Mouse (Mus musculus): ENCODE measurements around the gene Adprhl1. TPM values are rescaled to one million over a fixed set of nuclear protein-coding genes. Genes with fewer than 3 reads are reported as not detected.
A peak's percentile ranks its signal among the peaks of the same experiment; 100 is the strongest.

Adprhl1 gene
- total and polyA plus RNA-seq, 3 experiments, result not detected

- H3K4me3 ChIP-seq (replicated peaks in 1 of 3; ENCODE audit: low read depth in 2 of 3, low read length in 2 of 3, poor library complexity in 1 of 3), result no peak overlapping the region
- in situ Hi-C loops (cut with MboI; ENCODE audit: low pct_ligation_motif_present, low pct_unique_long_range_greater_than_20kb, low sequenced_read_pairs), result loop anchor here (25.0 kb wide), 1 partner anchor 231 kb away; no protein-coding TSS in a partner anchor
- no peaks in the 10 kb centered on the region for H3K36me3 ChIP-seq (replicated peaks in 1 of 2; ENCODE audit: control insufficient read depth in 1 of 2, insufficient read depth in 1 of 2, low read length in 1 of 2)
- no peaks in the 10 kb centered on the region for H3K79me2 ChIP-seq (replicated peaks; ENCODE audit: control insufficient read depth, extremely low read depth, insufficient read depth, poor library complexity, severe bottlenecking)
- peaks cover 72% of the 10 kb centered on the region for H3K27me3 ChIP-seq (replicated peaks)
- dilution Hi-C loops (cut with MboI; ENCODE audit: extremely low pct_ligation_motif_present, extremely low pct_unique_long_range_greater_than_20kb, low sequenced_read_pairs), result no loop called here
- H3K4me1 ChIP-seq (ENCODE audit: control insufficient read depth in 1 of 2, insufficient read depth in 2 of 2), result peaks cover 15 to 24% of the 10 kb centered on the region in 2 experiments
- H3K9ac ChIP-seq (ENCODE audit: insufficient read depth, low read depth), result no peak overlapping the region
- no peak for DNase-seq (ENCODE audit: extremely low read depth)
- no peak overlapping the region for H3K4me2 ChIP-seq (ENCODE audit: insufficient read depth, low read depth, poor library complexity, severe bottlenecking)
- TF ChIP-seq TBP (conservative IDR thresholded peaks at IDR 0.05; ENCODE audit: low read depth, low read length), result peak; percentile 92
- TF ChIP-seq ZMIZ1 (IDR thresholded peaks at IDR 0.05; ENCODE audit: low read depth, low read length), result no peak
- H3K27ac ChIP-seq (ENCODE audit: insufficient read depth, low read depth), result no peak overlapping the region
- H3K9me3 ChIP-seq (replicated peaks; ENCODE audit: low read length), result no peaks in the 10 kb centered on the region
Observed at GRCm38 (mm10) chr8:13218441-13218840, 35.5 kb downstream of the Adprhl1 start.

GRCm38 (mm10) chr8:13217986-13218385 lies 36.0 kb downstream of the Adprhl1 start:
- no peak overlapping the region for H3K9ac ChIP-seq (ENCODE audit: insufficient read depth, low read depth)
- H3K4me2 ChIP-seq (ENCODE audit: insufficient read depth, low read depth, poor library complexity, severe bottlenecking), result no peak overlapping the region
- dilution Hi-C loops (cut with MboI; ENCODE audit: extremely low pct_ligation_motif_present, extremely low pct_unique_long_range_greater_than_20kb, low sequenced_read_pairs), result no loop called here
- in situ Hi-C loops (cut with MboI; ENCODE audit: low pct_ligation_motif_present, low pct_unique_long_range_greater_than_20kb, low sequenced_read_pairs), result loop anchor here (25.0 kb wide), 1 partner anchor 231 kb away; no protein-coding TSS in a partner anchor
- H3K79me2 ChIP-seq (replicated peaks; ENCODE audit: control insufficient read depth, extremely low read depth, insufficient read depth, poor library complexity, severe bottlenecking), result no peaks in the 10 kb centered on the region
- H3K4me1 ChIP-seq (ENCODE audit: control insufficient read depth in 1 of 2, insufficient read depth in 2 of 2), result peaks cover 18 to 29% of the 10 kb centered on the region in 2 experiments
- no peaks in the 10 kb centered on the region for H3K36me3 ChIP-seq (replicated peaks in 1 of 2; ENCODE audit: control insufficient read depth in 1 of 2, insufficient read depth in 1 of 2, low read length in 1 of 2)
- H3K27ac ChIP-seq (ENCODE audit: insufficient read depth, low read depth), result no peak overlapping the region
- H3K27me3 ChIP-seq (replicated peaks), result peaks cover 68% of the 10 kb centered on the region
- DNase-seq (ENCODE audit: extremely low read depth), result no peak
- TF ChIP-seq MAX (IDR thresholded peaks at IDR 0.05; ENCODE audit: low read length) (no peak), NELFE (IDR thresholded peaks at IDR 0.05; ENCODE audit: low read depth, low read length) (no peak), MAFK (IDR thresholded peaks at IDR 0.05; ENCODE audit: insufficient replicate concordance, low read length) (no peak), SIN3A (IDR thresholded peaks at IDR 0.05; ENCODE audit: low read length) (no peak), RCOR1 (conservative IDR thresholded peaks at IDR 0.05; ENCODE audit: low read depth, low read length) (no peak), E2F4 (IDR thresholded peaks at IDR 0.05; ENCODE audit: insufficient replicate concordance, low read depth, low read length) (no peak), KAT2A (IDR thresholded peaks at IDR 0.05; ENCODE audit: insufficient replicate concordance, low read length) (no peak), USF2 (conservative IDR thresholded peaks at IDR 0.05; ENCODE audit: low read depth, low read length) (no peak), EP300 (IDR thresholded peaks at IDR 0.05; ENCODE audit: low read length) (no peak), MEF2A (IDR thresholded peaks at IDR 0.05; ENCODE audit: borderline replicate concordance, low read depth, low read length) (no peak), JUND (conservative IDR thresholded peaks at IDR 0.05; ENCODE audit: low read depth, low read length) (no peak), HCFC1 (IDR thresholded peaks at IDR 0.05; ENCODE audit: low read depth, low read length) (no peak), PAX5 (IDR thresholded peaks at IDR 0.05; ENCODE audit: low read length) (no peak)
- H3K4me3 ChIP-seq (replicated peaks in 1 of 3; ENCODE audit: low read depth in 2 of 3, low read length in 2 of 3, poor library complexity in 1 of 3), result no peak overlapping the region
- no peaks in the 10 kb centered on the region for H3K9me3 ChIP-seq (replicated peaks; ENCODE audit: low read length)

Measured in CH12.LX (cell line).